Mouse (Mus musculus) testis, adult 2 months (tissue): ENCODE data around the gene Hrnr.

Experiments
- CTCF ChIP-seq: fragments of 200-500 bp; IDR thresholded peaks from 2 replicates; pipeline ENCODE4 v1.5.1; 2012; ENCODE audit warnings: low read depth, mild to moderate bottlenecking, inconsistent platforms, low read length, moderate library complexity; ENCODE audit not compliant: control insufficient read depth, insufficient read depth, insufficient replicate concordance
- POLR2A ChIP-seq: fragments of 200-500 bp; IDR thresholded peaks from 2 replicates; pipeline ENCODE4 v1.6.1; 2012; ENCODE audit warnings: low read depth, mild to moderate bottlenecking, inconsistent platforms, low read length, moderate library complexity; ENCODE audit not compliant: control insufficient read depth

DNA sequence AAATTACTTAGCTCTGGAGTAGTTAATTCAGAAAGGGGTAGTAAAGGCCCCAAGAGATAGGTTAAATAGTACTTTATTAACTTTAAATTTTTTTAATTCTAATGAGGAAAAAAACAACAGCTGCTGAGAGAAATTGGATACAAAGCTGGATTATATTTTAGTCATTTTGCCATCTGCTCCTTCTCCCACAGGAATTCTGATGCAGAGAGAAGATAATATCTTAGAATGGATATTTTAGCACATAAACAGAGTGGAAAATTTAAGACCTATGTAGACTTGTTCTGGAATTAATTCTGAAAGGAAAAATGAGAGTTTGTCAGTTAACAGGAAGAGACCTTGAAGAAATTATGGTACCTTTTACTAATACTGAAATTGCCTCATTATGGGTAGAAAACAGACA lies 18.2 kb downstream of the Hrnr start:
- no peak for TF ChIP-seq CTCF
- no peak for TF ChIP-seq POLR2A
